Mouse (Mus musculus): Measurements from ENCODE around the gene Slc25a48. TPM values are rescaled to one million over a fixed set of nuclear protein-coding genes. Genes with fewer than 3 reads are reported as not detected.

The Slc25a48 gene
- polyA plus RNA-seq, 1 experiment from 2014 or later: not detected

GRCm38 (mm10) chr13:56422072-56422723 lies 16.0 kb upstream of the Slc25a48 start:
- no peak overlapping the region for H3K4me3 ChIP-seq (ENCODE audit: low read depth, low read length)
- WGBS: 26% methylated on average over 16 of the region's 16 CpGs
- no peak overlapping the region for H3K27ac ChIP-seq (ENCODE audit: low read depth, low read length)
- H3K36me3 ChIP-seq (ENCODE audit: control insufficient read depth, insufficient read depth, low read length): no peaks in the 10 kb centered on the region
- no peak overlapping the region for H3K9ac ChIP-seq (replicated peaks; ENCODE audit: low read depth, low read length)
- H3K4me2 ChIP-seq (ENCODE audit: low read depth, low read length): no peak overlapping the region
- ATAC-seq (ENCODE audit: low read depth): peak; percentile 66; the same call in 1 of the 2 replicates
- no peaks in the 10 kb centered on the region for H3K4me1 ChIP-seq (ENCODE audit: control insufficient read depth, insufficient read depth, low read length)
- H3K9me3 ChIP-seq (ENCODE audit: control insufficient read depth, low read length): no peaks in the 10 kb centered on the region
- H3K27me3 ChIP-seq (ENCODE audit: control insufficient read depth, insufficient read depth, low read length): no peaks in the 10 kb centered on the region

DNA sequence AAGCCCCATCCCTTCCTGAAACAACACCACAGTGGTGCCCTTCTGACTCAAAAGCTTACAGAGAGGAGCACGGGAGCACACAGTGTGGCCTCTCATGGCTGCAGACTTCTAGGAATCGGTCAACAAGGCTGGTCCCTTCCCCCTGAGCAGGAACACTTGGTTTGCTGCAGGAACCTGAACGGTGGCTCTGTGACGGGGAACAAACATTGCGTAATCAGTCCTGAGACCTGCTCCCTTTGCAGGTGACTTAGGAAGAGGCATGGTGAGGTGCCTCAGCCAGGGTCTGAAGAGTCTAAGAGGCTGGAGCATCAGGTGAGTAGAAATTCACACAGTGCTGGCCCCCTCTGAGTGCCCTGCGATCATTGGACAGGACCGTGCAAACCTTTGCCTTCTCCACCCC lies 12.2 kb upstream of the Slc25a48 start:
- Histone ChIP-seq H3K4me2 (ENCODE audit: low read depth, low read length) (no peak overlapping the region), H3K9me3 (ENCODE audit: control insufficient read depth, low read length) (no peaks in the 10 kb centered on the region), H3K9ac (replicated peaks; ENCODE audit: low read depth, low read length) (no peak overlapping the region), H3K36me3 (ENCODE audit: control insufficient read depth, insufficient read depth, low read length) (no peaks in the 10 kb centered on the region), H3K4me3 (ENCODE audit: low read depth, low read length) (no peak overlapping the region), H3K27me3 (ENCODE audit: control insufficient read depth, insufficient read depth, low read length) (no peaks in the 10 kb centered on the region), H3K4me1 (ENCODE audit: control insufficient read depth, insufficient read depth, low read length) (no peaks in the 10 kb centered on the region), H3K27ac (ENCODE audit: low read depth, low read length) (no peak overlapping the region)
- no peak for ATAC-seq (ENCODE audit: low read depth)
- 88% methylated on average over 7 of the region's 7 CpGs for WGBS

DNA sequence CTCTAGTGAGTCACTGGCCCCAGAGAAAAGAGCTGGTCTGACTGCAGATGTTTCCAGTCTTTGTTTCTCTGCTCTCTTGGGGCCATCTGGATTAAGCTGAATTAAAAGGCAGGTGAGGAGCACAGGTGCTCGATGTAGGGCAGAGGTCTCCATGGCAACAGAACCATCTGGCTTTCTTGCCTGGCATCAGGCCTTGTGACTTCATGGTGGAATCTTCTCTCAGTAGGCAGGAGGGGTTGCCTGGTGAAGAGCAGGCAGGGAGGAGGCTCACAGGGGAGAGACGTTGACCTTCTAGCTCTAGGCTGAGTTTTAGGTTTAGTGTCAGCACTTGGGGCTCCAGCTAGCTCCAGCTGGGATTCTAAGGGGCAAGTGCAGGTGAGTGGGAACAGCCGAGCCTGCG lies 11.8 kb upstream of the Slc25a48 start, which contains the start of gene Gm3045:
TSS of gene Gm3045 (plus strand) at position 230 of the 400 bp plus-strand sequence.
- Histone ChIP-seq H3K9ac (replicated peaks; ENCODE audit: low read depth, low read length) (no peak within 1 kb of the TSS), H3K27me3 (ENCODE audit: control insufficient read depth, insufficient read depth, low read length) (no peaks in the 10 kb centered on the region), H3K9me3 (ENCODE audit: control insufficient read depth, low read length) (no peaks in the 10 kb centered on the region), H3K4me3 (ENCODE audit: low read depth, low read length) (no peak within 1 kb of the TSS), H3K4me1 (ENCODE audit: control insufficient read depth, insufficient read depth, low read length) (no peaks in the 10 kb centered on the region), H3K36me3 (ENCODE audit: control insufficient read depth, insufficient read depth, low read length) (no peaks in the 10 kb centered on the region), H3K27ac (ENCODE audit: low read depth, low read length) (no peak within 1 kb of the TSS), H3K4me2 (ENCODE audit: low read depth, low read length) (no peak within 1 kb of the TSS)
- 77% methylated on average over 4 of the region's 4 CpGs for WGBS
- no peak for ATAC-seq (ENCODE audit: low read depth)

- no peaks in the 10 kb centered on the region for H3K36me3 ChIP-seq (ENCODE audit: control insufficient read depth, insufficient read depth, low read length)
- no peaks in the 10 kb centered on the region for H3K9me3 ChIP-seq (ENCODE audit: control insufficient read depth, low read length)
- no peak overlapping the region for H3K4me2 ChIP-seq (ENCODE audit: low read depth, low read length)
- no peak overlapping the region for H3K4me3 ChIP-seq (ENCODE audit: low read depth, low read length)
- H3K27ac ChIP-seq (ENCODE audit: low read depth, low read length): no peak overlapping the region
- no peaks in the 10 kb centered on the region for H3K4me1 ChIP-seq (ENCODE audit: control insufficient read depth, insufficient read depth, low read length)
- WGBS: 33% methylated on average over 16 of the region's 16 CpGs
- ATAC-seq (ENCODE audit: low read depth): peak; percentile 79
- no peak overlapping the region for H3K9ac ChIP-seq (replicated peaks; ENCODE audit: low read depth, low read length)
- no peaks in the 10 kb centered on the region for H3K27me3 ChIP-seq (ENCODE audit: control insufficient read depth, insufficient read depth, low read length)
Measured at GRCm38 (mm10) chr13:56428724-56429500, 9.2 kb upstream of the Slc25a48 start.

DNA sequence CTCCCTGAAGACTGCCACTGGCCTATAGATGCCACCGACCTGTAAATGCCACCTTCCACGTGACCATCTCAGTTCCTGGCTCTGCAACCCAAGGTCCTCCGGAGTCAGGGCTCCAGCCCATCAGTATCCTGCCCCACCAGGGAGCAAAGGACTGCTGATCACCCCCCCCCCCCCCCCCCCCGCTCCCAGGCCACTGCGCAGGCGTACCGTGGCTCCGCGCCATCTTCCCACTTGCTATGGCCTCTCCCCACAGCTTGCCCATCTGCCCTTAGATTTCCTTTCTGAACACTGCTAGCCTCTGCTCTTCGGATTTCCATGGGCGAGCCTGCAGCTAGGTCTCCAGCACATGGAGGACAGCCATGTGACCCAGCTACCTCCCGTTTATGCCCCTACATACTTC lies 5.7 kb upstream of the Slc25a48 start:
- 0 out of 2 replicates have a peak, but pooled peaks cover 3% of the 10 kb centered on the region for H3K4me1 ChIP-seq (ENCODE audit: control insufficient read depth, insufficient read depth, low read length)
- no peak overlapping the region for H3K4me2 ChIP-seq (ENCODE audit: low read depth, low read length)
- H3K9ac ChIP-seq (replicated peaks; ENCODE audit: low read depth, low read length): no peak overlapping the region
- no peaks in the 10 kb centered on the region for H3K36me3 ChIP-seq (ENCODE audit: control insufficient read depth, insufficient read depth, low read length)
- no peak for ATAC-seq (ENCODE audit: low read depth)
- 87% methylated on average over 11 of the region's 12 CpGs for WGBS
- no peak overlapping the region for H3K27ac ChIP-seq (ENCODE audit: low read depth, low read length)
- no peaks in the 10 kb centered on the region for H3K9me3 ChIP-seq (ENCODE audit: control insufficient read depth, low read length)
- H3K27me3 ChIP-seq (ENCODE audit: control insufficient read depth, insufficient read depth, low read length): peaks cover 8% of the 10 kb centered on the region; the same call in 1 of the 2 replicates
- no peak overlapping the region for H3K4me3 ChIP-seq (ENCODE audit: low read depth, low read length)

GRCm38 (mm10) chr13:56433466-56433865 lies 4.7 kb upstream of the Slc25a48 start:
- H3K4me1 ChIP-seq (ENCODE audit: control insufficient read depth, insufficient read depth, low read length): 0 out of 2 replicates have a peak, but pooled peaks cover 4% of the 10 kb centered on the region
- no peak overlapping the region for H3K4me3 ChIP-seq (ENCODE audit: low read depth, low read length)
- H3K36me3 ChIP-seq (ENCODE audit: control insufficient read depth, insufficient read depth, low read length): no peaks in the 10 kb centered on the region
- H3K9ac ChIP-seq (replicated peaks; ENCODE audit: low read depth, low read length): no peak overlapping the region
- 11% methylated on average over 10 of the region's 10 CpGs for WGBS
- no peak overlapping the region for H3K27ac ChIP-seq (ENCODE audit: low read depth, low read length)
- H3K9me3 ChIP-seq (ENCODE audit: control insufficient read depth, low read length): no peaks in the 10 kb centered on the region
- no peak overlapping the region for H3K4me2 ChIP-seq (ENCODE audit: low read depth, low read length)
- H3K27me3 ChIP-seq (ENCODE audit: control insufficient read depth, insufficient read depth, low read length): peaks cover 18% of the 10 kb centered on the region; the same call in 1 of the 2 replicates
- ATAC-seq (ENCODE audit: low read depth): no peak

GRCm38 (mm10) chr13:56434311-56434751 lies 3.8 kb upstream of the Slc25a48 start:
- Histone ChIP-seq H3K27ac (ENCODE audit: low read depth, low read length) (no peak overlapping the region), H3K9ac (replicated peaks; ENCODE audit: low read depth, low read length) (no peak overlapping the region), H3K4me1 (ENCODE audit: control insufficient read depth, insufficient read depth, low read length) (0 out of 2 replicates have a peak, but pooled peaks cover 6% of the 10 kb centered on the region), H3K9me3 (ENCODE audit: control insufficient read depth, low read length) (no peaks in the 10 kb centered on the region), H3K4me3 (ENCODE audit: low read depth, low read length) (no peak overlapping the region), H3K36me3 (ENCODE audit: control insufficient read depth, insufficient read depth, low read length) (no peaks in the 10 kb centered on the region), H3K27me3 (ENCODE audit: control insufficient read depth, insufficient read depth, low read length) (peaks cover 25% of the 10 kb centered on the region), H3K4me2 (ENCODE audit: low read depth, low read length) (no peak overlapping the region)
- no peak for ATAC-seq (ENCODE audit: low read depth)
- 84% methylated on average over 9 of the region's 9 CpGs for WGBS

DNA sequence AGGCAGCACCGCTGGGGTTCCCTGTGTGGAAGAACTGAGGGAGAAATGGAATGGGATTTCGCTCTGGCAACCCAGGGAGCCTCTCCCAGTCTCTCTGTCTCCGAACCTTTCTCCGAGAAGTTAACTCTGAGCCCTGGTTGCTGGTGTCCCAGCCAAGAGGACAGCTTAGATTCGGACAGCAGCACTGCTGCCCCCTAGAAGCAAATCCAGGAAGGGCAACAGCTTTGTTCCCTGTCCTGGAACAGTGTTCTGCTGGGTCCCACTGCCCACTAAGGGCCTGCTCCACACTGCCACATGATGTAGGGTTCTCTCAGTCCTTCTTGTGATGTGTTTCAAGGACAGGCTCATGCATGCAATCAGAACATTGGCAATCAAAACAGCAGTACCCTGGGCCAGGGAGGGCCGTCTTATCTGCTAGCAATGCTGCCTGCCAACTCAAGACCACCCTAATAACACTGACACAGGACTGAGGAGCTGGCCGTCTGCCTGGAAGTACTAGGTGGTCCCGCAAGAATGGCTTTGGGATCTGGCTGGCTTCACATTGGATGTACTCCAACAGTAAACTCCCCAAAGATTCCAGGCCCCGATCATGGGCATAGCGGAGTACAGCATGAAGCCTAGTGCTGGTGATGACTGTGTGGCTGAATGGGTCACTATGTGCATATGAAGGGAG lies 2.4 kb upstream of the Slc25a48 start:
- Histone ChIP-seq H3K27ac (ENCODE audit: low read depth, low read length) (no peak overlapping the region), H3K36me3 (ENCODE audit: control insufficient read depth, insufficient read depth, low read length) (no peaks in the 10 kb centered on the region), H3K9me3 (ENCODE audit: control insufficient read depth, low read length) (no peaks in the 10 kb centered on the region), H3K9ac (replicated peaks; ENCODE audit: low read depth, low read length) (no peak overlapping the region), H3K27me3 (ENCODE audit: control insufficient read depth, insufficient read depth, low read length) (peaks cover 34% of the 10 kb centered on the region), H3K4me3 (ENCODE audit: low read depth, low read length) (no peak overlapping the region), H3K4me2 (ENCODE audit: low read depth, low read length) (no peak overlapping the region), H3K4me1 (ENCODE audit: control insufficient read depth, insufficient read depth, low read length) (0 out of 2 replicates have a peak, but pooled peaks cover 6% of the 10 kb centered on the region)
- no peak for ATAC-seq (ENCODE audit: low read depth)
- 53% methylated on average over 10 of the region's 10 CpGs for WGBS
